Mouse (Mus musculus): ENCODE data around the gene Grm4.

- TF ChIP-seq POLR2A (IDR thresholded peaks at IDR 0.05; ENCODE audit: low read depth, low read length) (no peak), CTCF (IDR thresholded peaks at IDR 0.05; ENCODE audit: borderline replicate concordance, insufficient read depth, low read length) (no peak)
These were observed 47.0 kb upstream of the Grm4 start for GRCm38 (mm10) chr17:27568228-27568627.
